Mouse (Mus musculus): ENCODE results near the gene Mtm1. TPM values are rescaled to one million over a fixed set of nuclear protein-coding genes. Genes with fewer than 3 reads are reported as not detected.
A peak's percentile ranks its signal among the peaks of the same experiment; 100 is the strongest.

The Mtm1 gene
- total RNA-seq (2022) = 10 to 100 TPM; 11.7 to 13.9 (median 12.5) TPM

GRCm38 (mm10) chrX:71210467-71210866 is at the start of gene Mtm1:
Mtm1 (plus strand) TSS chrX:71210767.
- DNase-seq (ENCODE audit: low spot score in 2 of 2) = no peak

GRCm38 (mm10) chrX:71181526-71181925 is 29.0 kb upstream of the Mtm1 start:
- DNase-seq (ENCODE audit: low spot score in 2 of 2) = no peak

GRCm38 (mm10) chrX:71183671-71184070 is 26.9 kb upstream of the Mtm1 start:
- DNase-seq (ENCODE audit: low spot score in 2 of 2) = peak in 1 of 2 experiments; percentile 5

- no peak for DNase-seq (ENCODE audit: low spot score in 2 of 2)
Observed at GRCm38 (mm10) chrX:71186396-71186795, 24.2 kb upstream of the Mtm1 start.

- no peak for DNase-seq (ENCODE audit: low spot score in 2 of 2)
Observed at GRCm38 (mm10) chrX:71204776-71205175, 5.8 kb upstream of the Mtm1 start.

GRCm38 (mm10) chrX:71205821-71206542 is 4.6 kb upstream of the Mtm1 start:
- no peak for DNase-seq (ENCODE audit: low spot score in 2 of 2)

- no peak for DNase-seq (ENCODE audit: low spot score in 2 of 2)
Observed at GRCm38 (mm10) chrX:71206595-71206994, 4.0 kb upstream of the Mtm1 start.

- no peak for DNase-seq (ENCODE audit: low spot score in 2 of 2)
Observed at GRCm38 (mm10) chrX:71212911-71213310, 2.3 kb downstream of the Mtm1 start.

- DNase-seq (ENCODE audit: low spot score in 2 of 2) = peak; percentile 77 to 86
Observed at GRCm38 (mm10) chrX:71214441-71215112, 4.0 kb downstream of the Mtm1 start.

GRCm38 (mm10) chrX:71215113-71215708 is 4.6 kb downstream of the Mtm1 start:
- peak; percentile 3 to 7 for DNase-seq (ENCODE audit: low spot score in 2 of 2)

- no peak for DNase-seq (ENCODE audit: low spot score in 2 of 2)
Observed at GRCm38 (mm10) chrX:71216879-71217278, 6.3 kb downstream of the Mtm1 start.

GRCm38 (mm10) chrX:71218853-71219252 is 8.3 kb downstream of the Mtm1 start:
- DNase-seq (ENCODE audit: low spot score in 2 of 2) = no peak

- no peak for DNase-seq (ENCODE audit: low spot score in 2 of 2)
Observed at GRCm38 (mm10) chrX:71220896-71221295, 10.3 kb downstream of the Mtm1 start.

- no peak for DNase-seq (ENCODE audit: low spot score in 2 of 2)
Observed at GRCm38 (mm10) chrX:71222648-71223408, 12.3 kb downstream of the Mtm1 start.

GRCm38 (mm10) chrX:71226881-71227280 is 16.3 kb downstream of the Mtm1 start:
- DNase-seq (ENCODE audit: low spot score in 2 of 2) = no peak

- no peak for DNase-seq (ENCODE audit: low spot score in 2 of 2)
Observed at GRCm38 (mm10) chrX:71228200-71228599, 17.6 kb downstream of the Mtm1 start.

GRCm38 (mm10) chrX:71230847-71231246 is 20.3 kb downstream of the Mtm1 start:
- DNase-seq (ENCODE audit: low spot score in 2 of 2) = no peak

GRCm38 (mm10) chrX:71256422-71256821 is 45.9 kb downstream of the Mtm1 start:
- no peak for DNase-seq (ENCODE audit: low spot score in 2 of 2)

- DNase-seq (ENCODE audit: low spot score in 2 of 2) = no peak
Observed at GRCm38 (mm10) chrX:71260857-71261256, 50.3 kb downstream of the Mtm1 start.

- DNase-seq (ENCODE audit: low spot score in 2 of 2) = no peak
Observed at GRCm38 (mm10) chrX:71264316-71264715, 53.7 kb downstream of the Mtm1 start.

GRCm38 (mm10) chrX:71268972-71269371 is 58.4 kb downstream of the Mtm1 start:
- no peak for DNase-seq (ENCODE audit: low spot score in 2 of 2)

- no peak for DNase-seq (ENCODE audit: low spot score in 2 of 2)
Observed at GRCm38 (mm10) chrX:71274150-71274549, 63.6 kb downstream of the Mtm1 start.

Data from gastrocnemius, adult 8-10 months (tissue).